Mouse (Mus musculus) stomach, postnatal 0 days (tissue): Measurements from ENCODE around the gene Kidins220.

Source experiments
- CTCF ChIP-seq: IDR thresholded peaks from 2 replicates; pipeline ENCODE4 v1.5.1; 2016; ENCODE audit warnings: antibody characterized with exemption, low read depth, mild to moderate bottlenecking, moderate library complexity
- EP300 ChIP-seq: optimal IDR thresholded peaks from 2 replicates; pipeline ENCODE3; 2016; ENCODE audit warnings: antibody characterized with exemption

DNA sequence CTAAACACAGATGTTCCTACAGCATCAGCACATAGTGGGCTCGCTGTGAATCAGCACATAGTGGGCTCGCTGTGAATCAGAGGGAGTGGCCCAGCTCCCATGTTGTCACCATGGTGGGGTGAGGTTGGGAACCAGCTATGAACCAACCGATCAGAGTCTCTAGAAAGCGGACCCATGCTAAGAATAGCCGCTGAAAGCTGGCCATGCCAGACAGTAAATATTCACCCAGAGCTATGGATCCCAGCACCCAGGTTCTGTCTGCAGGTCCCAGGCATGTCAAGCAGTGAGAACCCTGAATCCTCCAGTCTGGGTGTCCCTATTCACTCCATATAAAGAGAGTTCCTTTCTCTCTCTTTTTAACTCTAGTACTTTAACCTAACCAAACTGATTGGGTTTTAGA is 49.4 kb upstream of the Kidins220 start:
- no peak for TF ChIP-seq CTCF
- no peak for TF ChIP-seq EP300
